Mouse (Mus musculus) urinary bladder, postnatal 14 days (tissue): ENCODE measurements at regions not wholly inside any gene's neighbourhood (a gene's known extent, or its start where the extent isn't known, plus 50 kb on each side); places are given as distances from the start of the nearest gene placed in this dataset.
"Not testable (repeated sequence)": the region's sequence is repeated elsewhere in the genome, so short reads cannot be mapped to it uniquely, and the experiment has no call there.

ENCODE experiments used
- DNase-seq: peaks from one replicate; pipeline ENCODE4 v3.0.0; 2021; ENCODE audit warnings: low spot score

DNA sequence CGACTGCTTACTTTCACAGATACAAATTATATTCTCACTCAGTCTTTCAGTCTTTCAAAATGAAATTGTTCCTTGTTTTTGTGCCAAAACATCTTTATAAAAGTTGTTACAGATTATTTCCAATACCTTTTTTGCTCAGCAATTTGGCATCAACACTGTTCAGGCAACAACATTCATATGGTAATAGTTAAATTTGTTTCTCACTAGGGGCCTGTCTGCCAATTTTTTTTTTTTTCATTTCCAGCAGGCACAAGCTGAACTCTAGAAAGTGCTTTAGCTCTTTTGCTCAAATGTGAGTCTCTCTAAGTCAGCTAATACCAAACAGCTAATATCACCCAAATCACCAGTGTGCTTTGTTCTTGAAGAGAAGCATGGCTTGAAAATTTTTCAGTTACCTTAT is 199.4 kb downstream of the Antxr2 start:
- no peak for DNase-seq

DNA sequence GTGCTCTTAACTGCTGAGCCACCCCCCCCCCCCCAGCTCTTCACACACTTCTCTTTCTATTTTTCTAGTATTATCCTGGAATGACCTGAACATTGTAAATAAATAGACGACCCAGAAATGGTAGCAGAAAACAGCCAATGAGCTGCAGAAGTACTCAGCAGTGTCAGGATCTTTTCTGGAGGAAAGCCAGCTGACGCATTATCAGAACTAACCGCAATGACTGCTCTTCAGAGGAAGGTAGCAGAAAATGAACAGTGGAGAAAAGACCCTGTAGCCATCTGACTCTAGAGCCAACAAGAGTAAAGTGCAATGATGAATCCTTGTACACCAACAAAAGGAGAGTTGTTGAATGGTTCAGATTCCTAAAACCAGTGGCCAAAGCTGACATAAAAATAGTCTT is 213.4 kb downstream of the Antxr2 start:
- DNase-seq, result no peak

DNA sequence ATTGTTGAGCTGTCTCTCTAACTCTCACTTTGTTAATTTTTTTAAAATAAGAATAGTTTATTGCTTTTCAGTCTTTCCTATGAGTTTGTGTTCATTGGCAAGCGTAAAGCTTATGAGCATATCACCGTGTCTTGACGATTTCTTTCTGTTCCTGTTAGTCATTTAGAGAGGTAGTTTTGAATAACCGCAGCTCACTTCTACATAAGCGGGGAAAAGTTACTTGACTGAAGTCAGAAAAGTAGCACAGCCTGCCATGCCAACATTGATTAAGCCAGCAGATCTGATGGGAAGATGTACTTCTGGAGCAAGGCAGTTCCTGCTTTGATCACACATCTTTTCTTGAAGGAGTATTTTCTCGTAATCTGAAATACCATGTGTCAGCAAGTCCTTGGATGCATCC is 215.5 kb downstream of the Antxr2 start:
- no peak for DNase-seq

DNA sequence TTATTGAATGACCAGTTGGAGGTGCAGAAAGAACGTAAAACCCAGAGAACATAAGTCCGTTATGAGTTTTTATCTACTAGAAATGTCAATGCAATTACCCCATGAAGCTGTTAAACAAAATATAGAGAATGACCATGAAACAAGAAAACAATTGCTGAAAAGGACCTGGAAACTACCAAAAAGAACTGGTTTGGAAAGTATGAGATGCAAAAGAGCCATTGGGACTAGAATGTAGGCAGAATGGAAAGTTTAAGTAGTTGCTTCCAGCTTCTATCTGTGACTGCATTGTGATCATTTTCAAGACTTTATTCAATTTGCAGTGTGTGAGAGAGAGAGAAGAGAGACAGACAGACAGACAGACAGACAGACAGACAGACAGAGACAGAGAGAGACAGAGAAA is 216.1 kb downstream of the Antxr2 start:
- no peak for DNase-seq

DNA sequence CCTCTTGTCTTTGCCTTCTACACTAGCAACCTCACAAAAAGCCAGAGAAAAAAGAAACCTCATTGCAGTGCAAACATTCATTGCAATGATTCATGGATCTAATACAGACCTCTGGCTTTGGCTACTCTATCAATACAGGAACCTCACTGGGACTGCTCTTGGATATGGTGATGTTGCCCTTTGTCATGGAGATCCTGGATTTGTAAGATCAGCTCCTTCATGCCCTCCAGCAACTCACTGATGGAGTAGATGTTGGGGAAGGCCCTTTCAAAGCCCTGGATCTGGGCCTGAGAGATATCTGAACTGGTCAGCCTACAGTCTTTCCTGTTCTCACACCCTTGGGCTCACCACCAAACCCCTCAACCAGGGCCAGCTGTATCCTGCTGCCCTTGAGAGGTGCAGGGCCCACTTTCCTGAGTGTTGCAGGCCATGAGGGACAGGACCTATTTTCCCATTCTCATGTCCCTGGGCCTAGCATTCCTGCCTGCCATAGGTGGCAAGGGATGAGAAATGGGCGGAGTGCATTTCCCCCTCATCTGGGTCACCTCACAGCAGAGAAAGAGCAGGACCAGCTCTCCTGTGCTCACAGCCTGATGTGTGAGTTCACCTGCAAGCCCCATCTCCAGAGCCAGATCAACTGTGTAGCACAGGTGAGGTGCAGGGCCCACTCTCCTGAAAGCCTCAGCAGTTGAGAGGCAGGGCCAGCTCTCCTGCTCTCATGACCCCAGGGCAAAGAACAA is 218.1 kb downstream of the Antxr2 start:
- DNase-seq, result no peak

DNA sequence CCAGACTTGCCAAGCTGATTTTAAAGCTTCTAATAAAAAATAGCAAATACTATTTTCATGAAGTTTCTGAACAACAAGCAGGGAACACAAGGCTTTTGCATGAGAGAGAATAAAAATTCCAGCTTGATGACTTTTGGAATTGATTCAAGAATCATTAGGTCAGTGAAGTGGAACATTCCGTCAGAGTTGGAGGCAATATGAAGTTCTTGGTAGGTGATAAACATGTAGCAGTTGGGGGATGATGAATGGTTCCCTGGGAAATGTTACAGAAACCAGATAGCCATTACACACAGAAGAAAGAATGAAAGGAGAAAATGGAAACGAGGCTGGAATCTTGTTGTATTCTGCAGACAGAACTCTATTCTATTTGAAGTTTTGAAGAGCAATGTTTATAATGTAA is 221.8 kb downstream of the Antxr2 start:
- no peak for DNase-seq

DNA sequence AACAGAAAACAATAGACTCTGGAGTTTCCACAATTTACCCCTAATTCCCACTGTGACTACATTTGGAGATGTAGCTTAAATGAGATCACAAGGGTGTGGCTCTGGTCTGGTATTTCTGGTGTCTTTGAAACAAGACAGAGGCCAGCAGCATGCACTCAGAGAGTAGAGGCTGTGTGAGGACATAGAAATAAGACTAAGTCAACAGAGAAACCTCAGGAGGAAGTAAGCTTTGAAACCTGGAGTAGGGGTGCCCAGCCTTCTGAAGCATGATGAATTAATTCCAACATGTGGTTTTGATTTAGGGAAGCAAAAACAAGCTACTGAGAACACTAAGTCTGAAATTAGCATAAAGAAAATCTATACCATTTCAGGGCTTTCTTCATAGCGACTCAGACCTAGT is 223.7 kb downstream of the Antxr2 start:
- DNase-seq, result no peak

DNA sequence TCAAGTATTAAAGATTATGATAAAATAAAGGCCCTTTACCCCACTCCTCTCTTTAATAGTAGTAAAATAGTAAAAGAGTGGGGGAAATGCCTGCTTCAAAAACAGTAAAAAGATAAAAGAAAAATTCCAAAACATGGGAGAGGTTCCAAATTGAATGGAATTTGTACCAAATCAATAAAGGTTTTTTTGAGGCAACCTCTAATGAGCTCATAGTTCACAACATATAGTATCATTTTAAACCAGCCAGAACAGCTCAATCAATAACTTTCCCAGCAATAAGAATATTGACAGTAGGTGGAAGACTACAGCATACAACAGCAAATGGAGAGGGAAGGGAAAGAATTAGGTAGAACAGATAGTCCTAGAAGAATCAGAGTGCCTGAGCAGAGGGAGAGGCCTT is 224.1 kb downstream of the Antxr2 start:
- no peak for DNase-seq

DNA sequence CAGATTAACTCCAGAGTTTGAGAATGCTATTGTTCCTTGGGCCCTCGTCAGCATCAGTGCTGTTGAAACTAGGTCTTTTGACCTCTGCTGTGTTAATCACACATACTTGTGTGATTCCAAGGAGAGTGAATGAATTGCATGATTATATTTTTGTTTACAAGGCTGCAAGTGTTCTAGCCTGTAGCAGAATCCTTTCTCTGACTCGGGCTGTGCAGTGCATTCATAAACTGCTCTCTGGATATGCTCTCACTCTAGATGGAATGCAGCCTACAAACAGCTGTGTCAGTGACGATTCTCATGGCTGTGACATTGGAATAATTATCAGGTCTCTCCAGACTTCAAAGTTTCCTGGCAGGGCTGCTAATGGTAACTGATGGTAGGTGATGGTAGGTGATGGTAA is 230.8 kb downstream of the Antxr2 start:
- DNase-seq, result no peak

DNA sequence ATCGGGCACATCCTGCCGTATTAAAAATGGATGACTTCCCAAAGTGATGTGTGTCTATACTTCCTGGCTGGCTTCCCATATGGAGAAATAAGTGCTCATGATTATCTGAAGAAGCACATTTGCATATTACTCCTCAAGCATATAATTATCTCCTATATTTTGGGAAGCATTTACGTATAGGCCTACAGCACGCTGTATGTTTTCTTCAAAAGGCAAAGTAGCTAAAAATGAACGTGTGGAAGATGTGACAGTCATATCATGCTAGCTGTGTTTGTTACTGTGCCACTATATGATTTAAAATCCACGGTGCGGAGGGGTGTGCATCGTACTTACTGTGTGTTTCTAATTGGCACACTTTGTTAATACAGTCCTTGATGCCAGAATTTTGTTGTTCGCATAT is 242.7 kb downstream of the Antxr2 start:
- DNase-seq, result no peak

DNA sequence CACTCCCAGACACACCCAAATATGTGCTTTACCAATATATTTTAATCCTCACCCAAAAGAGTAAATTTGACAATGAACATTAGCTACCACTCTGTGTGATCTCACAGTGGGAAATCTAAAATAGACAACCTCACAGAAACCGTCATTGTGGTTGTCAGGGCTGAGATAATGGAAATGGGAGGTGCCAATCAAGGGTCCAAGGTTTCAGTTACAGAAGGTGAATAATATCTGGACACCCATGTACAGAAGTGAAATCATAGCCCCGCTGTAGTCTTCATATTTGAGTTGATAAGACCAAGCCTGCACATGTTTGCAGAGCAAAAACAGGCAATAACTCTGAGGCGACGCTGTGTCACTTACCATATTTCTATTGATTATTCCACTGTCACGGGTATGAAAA is 243.8 kb downstream of the Antxr2 start:
- DNase-seq, result no peak

DNA sequence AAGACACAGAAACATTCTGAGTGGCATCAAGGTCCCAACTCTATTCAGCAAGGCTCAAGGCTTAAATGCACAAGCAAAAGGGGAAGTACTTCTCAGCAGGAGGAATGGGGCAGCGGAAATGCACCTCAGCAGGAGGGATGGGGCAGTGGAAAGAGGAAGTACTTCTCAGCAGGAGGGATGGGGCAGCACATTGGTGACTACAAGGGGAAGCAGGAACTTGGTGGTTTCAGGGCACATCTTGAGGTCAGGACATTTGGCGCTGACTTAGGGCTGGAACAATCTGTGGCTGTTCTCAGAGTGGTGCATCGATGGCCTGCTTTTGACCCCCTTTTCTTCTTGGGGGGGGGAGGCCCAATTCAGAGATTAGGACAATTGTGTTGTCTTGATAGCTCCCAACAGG is 255.7 kb downstream of the Antxr2 start:
- DNase-seq, result not testable (repeated sequence)

DNA sequence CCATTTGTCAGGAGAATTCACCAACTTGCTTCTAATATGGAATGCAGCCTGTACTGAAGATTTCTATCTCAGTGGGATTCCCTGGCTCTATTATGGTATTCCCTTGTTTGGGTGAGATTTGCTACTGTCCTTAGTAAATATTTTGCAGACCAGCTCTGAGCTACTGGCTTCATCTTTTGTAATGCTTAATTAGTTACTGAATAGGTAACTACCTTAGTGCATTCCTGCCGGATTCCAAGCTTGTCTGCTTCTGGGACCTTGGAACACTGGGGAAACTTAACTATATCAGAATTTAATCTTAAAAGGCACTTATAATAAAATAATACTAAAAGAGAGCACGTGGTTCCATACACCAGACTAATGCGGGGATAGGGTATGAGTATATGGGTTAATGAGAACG is 257.4 kb downstream of the Antxr2 start:
- DNase-seq, result not testable (repeated sequence)

DNA sequence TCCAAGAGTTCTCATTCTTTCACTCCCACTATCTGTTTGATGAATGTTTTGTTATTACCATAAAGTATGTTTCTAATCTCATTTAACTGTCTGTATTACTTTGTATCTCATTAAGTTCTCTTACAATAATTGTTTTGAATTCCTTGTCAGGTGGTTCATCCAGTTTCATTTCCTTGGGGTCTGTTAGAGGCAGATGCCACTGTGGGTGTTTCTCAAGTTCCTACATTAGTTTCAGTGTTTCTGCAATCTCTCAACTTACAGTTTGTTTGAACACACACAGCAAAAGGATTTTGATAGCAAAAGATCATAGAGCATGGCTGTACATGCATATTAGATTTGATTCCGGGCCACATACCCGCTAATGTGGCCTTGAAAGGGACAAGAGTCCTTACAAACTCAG is 280.5 kb upstream of the Gk2 start:
- DNase-seq, result no peak

DNA sequence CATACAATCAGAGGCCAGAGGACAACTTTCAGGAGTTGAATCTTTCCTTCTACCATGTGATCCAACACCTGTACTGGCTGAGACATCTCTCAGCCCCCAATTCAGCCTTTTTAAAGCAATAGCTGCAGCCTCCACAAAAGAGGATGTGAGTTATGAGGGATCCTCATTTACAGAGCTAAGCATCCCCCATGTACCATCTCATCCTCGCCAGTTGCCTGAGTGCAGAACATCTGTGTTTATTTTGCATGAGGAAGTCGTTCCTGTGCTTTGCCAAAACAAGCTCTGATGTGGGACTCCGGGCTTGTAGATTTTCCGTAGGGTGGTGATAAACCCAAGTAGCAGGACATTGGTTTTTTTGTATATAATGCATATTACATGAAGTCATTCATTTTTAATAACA is 274.1 kb upstream of the Gk2 start:
- DNase-seq, result no peak

DNA sequence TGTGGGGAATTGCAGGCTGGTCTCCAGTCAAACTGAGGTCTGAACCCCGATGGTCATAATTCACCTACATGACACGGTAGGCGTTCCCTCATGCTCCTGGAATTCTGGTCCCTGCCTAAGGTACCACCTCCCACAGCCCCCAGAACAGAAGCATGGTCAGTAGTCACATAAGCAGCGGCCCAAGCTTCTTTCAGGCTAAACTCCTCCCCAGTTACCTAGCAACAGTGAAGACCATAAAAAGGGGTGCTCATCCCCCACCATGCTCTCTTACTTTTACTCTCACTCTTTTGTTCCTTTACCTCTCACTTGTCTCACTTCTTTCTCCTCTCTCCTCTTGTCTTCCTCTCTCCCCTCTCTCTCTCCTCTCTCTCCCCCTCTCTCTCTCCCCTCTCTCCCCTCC is 262.5 kb upstream of the Gk2 start:
- not testable (repeated sequence) for DNase-seq

DNA sequence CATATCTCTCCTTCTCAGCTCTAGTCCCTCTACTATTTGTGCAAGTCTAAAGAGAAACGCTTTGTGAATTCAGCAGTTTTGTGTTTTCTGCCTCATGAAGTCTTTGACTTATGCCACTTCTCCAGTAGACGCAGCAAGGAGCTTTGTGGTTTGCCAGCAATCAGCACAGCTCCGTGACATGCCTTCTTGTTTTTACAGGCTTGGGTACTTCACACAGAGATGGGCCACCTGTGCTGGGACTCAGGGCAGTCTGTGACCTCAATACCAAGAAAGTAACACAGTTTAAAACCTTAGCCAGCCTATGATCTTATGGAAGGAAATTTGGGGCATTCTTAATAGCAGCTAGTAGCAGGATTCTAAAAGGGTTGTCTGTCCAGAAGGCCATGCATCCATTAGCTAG is 248.4 kb upstream of the Gk2 start:
- DNase-seq, result no peak

DNA sequence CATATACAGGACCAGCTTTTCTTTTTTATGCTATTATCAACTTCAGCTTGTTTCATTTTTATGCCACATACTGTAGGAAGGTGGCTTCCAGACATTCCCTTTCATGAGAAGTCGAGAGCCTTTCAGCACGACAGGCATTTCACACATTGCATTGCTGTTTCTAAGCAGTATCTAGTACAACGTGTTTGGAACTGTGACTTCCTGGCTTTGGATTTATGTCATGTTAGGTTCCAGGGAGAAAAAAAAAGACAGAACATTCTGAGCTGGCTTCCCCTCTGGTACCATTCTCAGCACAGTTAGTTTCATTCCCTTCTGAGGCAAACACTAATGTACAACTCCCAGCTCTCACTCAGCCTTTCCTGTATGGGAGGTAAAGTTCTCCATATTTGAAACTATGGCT is 243.7 kb upstream of the Gk2 start:
- DNase-seq, result no peak

DNA sequence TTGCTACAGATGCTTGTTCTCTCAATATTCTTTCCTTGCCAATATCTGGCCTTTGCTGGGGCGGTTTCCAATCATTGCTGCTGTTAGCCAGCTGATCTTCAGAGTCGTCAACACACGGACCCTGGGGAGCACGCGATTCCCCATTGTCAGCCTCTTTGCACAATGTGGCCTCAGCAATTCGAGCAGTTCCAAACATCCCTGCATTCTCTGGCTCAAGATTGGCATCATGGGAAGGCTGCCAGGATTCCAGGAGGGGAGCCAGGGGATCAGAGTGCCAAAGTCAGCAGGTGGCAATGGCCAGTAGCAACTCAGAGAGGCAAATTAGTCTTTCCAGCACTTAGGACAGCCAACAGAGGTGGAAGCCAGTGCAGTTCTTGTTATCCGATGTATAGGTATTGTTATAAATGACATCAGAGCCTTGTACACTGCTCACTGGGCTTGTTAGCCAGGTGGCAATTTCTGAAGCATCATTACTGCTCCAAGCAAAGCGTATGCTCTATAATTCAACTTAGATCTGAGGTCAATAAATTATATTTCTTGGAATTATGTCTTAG is 240.8 kb upstream of the Gk2 start:
- peak; percentile 16 for DNase-seq

DNA sequence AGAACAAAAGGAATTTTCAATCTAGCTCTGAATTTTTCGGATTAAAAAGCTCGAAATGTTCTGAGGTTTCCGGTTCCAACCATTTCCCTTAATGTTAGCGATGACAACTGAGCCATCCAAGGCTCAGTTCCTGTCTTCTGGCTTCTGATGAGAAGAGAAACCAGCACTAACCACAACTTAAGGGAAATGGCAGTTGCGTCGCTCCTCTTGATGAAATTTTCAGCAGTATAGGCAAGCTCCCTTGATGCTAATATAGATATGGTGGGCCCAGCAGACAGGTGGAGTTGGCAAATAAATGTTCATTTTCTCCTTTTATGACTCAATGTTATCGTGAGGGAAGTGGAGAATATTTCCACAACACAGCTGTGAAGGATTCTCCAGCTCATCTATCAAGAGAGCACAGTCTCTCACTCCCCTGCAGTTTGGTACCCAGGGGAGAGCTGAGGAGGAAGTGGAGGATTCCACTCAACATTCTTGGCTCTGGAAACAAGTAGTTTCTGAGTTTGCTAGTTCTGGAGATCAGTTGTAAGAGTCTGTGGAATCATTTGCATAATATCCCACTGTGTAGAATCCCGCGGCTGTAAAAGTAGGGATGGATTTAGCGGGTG is 236.6 kb upstream of the Gk2 start:
- DNase-seq, result no peak

DNA sequence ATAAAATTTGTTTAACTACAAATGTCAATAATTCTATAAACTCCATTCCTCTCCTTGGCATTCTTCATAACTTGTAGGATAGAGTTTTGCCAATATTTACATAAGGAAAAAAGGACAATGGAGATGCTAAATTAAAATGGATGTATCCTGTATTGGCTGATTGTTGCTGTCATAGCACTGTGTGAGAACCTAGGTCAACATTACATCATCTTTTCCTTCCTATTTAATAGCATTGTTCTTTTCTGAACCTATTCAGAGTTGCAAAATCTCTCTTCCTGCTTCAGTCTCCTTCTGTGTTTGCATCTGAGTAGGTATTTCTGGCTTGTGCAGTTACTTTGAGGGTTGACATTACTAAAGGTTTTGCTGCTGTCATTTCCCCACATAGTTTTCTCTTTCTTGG is 228.6 kb upstream of the Gk2 start:
- no peak for DNase-seq

DNA sequence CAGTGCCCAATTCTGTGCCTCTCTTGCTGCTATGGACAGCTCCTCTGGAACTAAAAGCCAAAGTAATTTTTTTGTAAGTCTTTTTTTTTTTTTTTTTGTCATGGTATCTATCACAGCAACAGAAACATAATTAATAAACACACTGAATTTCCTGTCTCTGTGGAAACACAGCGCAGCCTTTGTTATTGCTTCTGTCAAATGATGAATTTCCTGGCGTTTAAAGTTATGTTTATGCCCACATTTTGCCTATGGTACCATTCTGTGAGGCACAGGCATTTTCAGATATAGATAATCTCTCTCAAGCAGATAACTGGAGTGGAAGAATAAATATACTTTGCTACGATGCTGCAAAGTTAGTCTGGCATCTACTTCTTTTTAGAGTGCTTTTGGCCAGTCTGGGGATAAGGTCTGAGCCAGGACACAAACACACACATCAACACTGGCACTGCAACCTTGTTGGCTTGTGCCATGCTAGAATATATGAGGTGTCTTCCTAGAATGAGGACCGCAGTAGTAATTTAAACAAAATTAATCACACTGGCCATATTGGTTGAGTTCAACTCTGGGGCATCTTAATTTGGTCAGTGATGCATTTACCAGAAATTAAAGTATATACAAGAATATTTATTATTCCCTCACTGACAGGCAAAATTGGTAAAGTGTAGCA is 227.9 kb upstream of the Gk2 start:
- DNase-seq, result no peak

DNA sequence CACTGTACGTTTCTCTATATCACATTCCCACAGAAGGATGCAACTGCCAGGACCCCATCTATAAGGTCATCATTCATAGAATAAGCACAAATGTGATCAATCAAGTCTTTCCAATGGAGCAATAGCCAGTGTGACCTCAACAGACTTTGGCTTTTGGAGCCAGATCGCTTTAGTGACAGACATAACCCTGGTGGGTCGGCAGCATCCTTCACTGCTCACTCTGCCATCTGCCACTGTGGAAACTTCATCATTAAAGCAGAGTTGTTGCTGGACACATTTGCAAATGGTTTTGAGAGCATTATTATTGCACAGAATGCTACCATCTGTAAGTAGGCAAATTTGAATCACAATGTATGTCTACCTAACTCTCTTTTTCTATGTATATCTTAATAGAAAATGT is 212.9 kb upstream of the Gk2 start:
- no peak for DNase-seq
